Mouse (Mus musculus): ENCODE results near the gene Gnao1. TPM values are rescaled to one million over a fixed set of nuclear protein-coding genes. Genes with fewer than 3 reads are reported as not detected.

Gene Gnao1
- polyA plus RNA-seq, 1 experiment from 2014 or later, result 38.9 TPM

DNA sequence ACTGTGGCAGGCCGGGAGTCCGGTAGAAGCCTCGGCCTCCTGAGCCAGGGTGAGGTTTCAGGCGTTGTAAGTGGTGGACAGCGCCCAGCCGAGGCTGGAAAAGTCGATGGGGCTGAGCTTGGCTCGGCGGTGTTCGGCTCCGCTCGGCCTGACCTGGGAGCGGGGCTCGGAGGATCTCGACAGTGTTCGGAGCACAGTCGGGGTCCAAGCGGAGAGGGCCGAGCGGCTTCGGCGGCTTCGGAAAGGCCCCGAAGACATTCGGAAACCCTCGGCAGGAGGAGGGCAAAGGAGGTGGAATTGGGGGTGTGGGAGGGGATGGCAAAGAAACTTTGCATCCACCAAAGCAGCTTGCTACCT lies 3.6 kb downstream of the Gnao1 start:
- peak; percentile 93 for DNase-seq (ENCODE audit: low spot score)
- WGBS, result under 1% methylated on average over 26 of the region's 26 CpGs
- Histone ChIP-seq H3K27me3 (ENCODE audit: control insufficient read depth, insufficient read depth, low read length) (no peaks in the 10 kb centered on the region; the same call in 1 of the 2 replicates), H3K9ac (ENCODE audit: low read depth, low read length) (peak overlapping the region; percentile 70; the same call in 1 of the 2 replicates), H3K9me3 (ENCODE audit: control insufficient read depth, low read length) (no peaks in the 10 kb centered on the region), H3K36me3 (ENCODE audit: control insufficient read depth, insufficient read depth, low read length) (no peaks in the 10 kb centered on the region), H3K4me3 (ENCODE audit: low read depth, low read length) (peak overlapping the region; percentile 68), H3K4me2 (replicated peaks; ENCODE audit: low read depth, low read length) (peak overlapping the region; percentile 74), H3K4me1 (replicated peaks; ENCODE audit: control insufficient read depth, insufficient read depth, low read length) (no peaks in the 10 kb centered on the region; the same call in 1 of the 2 replicates), H3K27ac (ENCODE audit: low read depth, low read length) (peak overlapping the region; percentile 69)
- ATAC-seq (ENCODE audit: low FRiP score), result peak; percentile 73

DNA sequence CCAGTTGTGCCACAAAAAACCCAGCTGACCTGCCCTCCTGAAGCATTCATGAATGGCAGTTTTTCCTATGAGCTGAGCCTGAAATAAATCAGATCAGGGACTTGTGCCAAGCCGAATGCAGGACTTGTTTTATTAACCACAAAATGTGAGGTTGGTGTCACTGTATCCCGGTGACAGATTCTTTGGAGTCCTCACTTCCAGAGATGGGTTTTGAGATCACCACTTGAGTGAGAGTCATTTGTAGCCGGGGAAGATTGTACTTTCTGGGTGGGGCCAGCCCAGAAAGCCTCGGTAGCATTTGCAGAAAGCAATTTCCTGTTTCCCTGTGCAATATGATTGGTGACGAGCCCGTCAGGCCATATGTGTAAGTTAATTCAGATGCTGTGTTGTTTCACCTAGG lies 4.5 kb downstream of the Gnao1 start:
- no peak overlapping the region for H3K4me3 ChIP-seq (ENCODE audit: low read depth, low read length)
- H3K36me3 ChIP-seq (ENCODE audit: control insufficient read depth, insufficient read depth, low read length), result no peaks in the 10 kb centered on the region
- no peaks in the 10 kb centered on the region for H3K9me3 ChIP-seq (ENCODE audit: control insufficient read depth, low read length)
- ATAC-seq (ENCODE audit: low FRiP score) (no peak), DNase-seq (ENCODE audit: low spot score) (no peak)
- no peaks in the 10 kb centered on the region; the same call in 1 of the 2 replicates for H3K4me1 ChIP-seq (replicated peaks; ENCODE audit: control insufficient read depth, insufficient read depth, low read length)
- 76% methylated on average over 6 of the region's 6 CpGs for WGBS
- H3K9ac ChIP-seq (ENCODE audit: low read depth, low read length), result no peak overlapping the region
- no peak overlapping the region for H3K27ac ChIP-seq (ENCODE audit: low read depth, low read length)
- H3K27me3 ChIP-seq (ENCODE audit: control insufficient read depth, insufficient read depth, low read length), result no peaks in the 10 kb centered on the region; the same call in 1 of the 2 replicates
- H3K4me2 ChIP-seq (replicated peaks; ENCODE audit: low read depth, low read length), result no peak overlapping the region

DNA sequence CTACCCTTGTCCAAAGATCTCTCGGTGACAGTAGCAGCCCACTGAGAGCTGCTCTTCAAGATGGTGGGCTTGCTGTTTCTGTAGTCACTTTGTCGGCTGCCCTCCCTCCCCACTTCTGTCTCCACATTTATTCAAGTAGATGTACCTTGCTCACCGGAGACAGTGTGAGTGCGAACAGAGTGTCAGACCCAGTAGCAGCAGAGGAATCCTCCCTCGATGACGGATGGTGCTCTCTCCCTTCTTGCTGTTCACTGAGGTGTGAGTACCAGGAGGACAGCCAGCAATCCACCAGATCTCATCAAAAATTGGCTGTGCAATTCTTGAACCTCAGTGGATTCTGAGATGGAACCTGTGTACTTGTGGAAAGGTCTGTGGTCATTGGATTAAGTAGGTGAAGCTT lies 6.5 kb downstream of the Gnao1 start:
- no peak for DNase-seq (ENCODE audit: low spot score)
- ATAC-seq (ENCODE audit: low FRiP score), result no peak
- H3K9ac ChIP-seq (ENCODE audit: low read depth, low read length), result no peak overlapping the region
- no peaks in the 10 kb centered on the region for H3K36me3 ChIP-seq (ENCODE audit: control insufficient read depth, insufficient read depth, low read length)
- H3K4me3 ChIP-seq (ENCODE audit: low read depth, low read length), result no peak overlapping the region
- no peak overlapping the region for H3K4me2 ChIP-seq (replicated peaks; ENCODE audit: low read depth, low read length)
- no peaks in the 10 kb centered on the region for H3K9me3 ChIP-seq (ENCODE audit: control insufficient read depth, low read length)
- H3K27ac ChIP-seq (ENCODE audit: low read depth, low read length), result no peak overlapping the region
- WGBS, result 70% methylated on average over 6 of the region's 6 CpGs
- H3K27me3 ChIP-seq (ENCODE audit: control insufficient read depth, insufficient read depth, low read length), result no peaks in the 10 kb centered on the region; the same call in 1 of the 2 replicates
- H3K4me1 ChIP-seq (replicated peaks; ENCODE audit: control insufficient read depth, insufficient read depth, low read length), result no peaks in the 10 kb centered on the region; the same call in 1 of the 2 replicates

DNA sequence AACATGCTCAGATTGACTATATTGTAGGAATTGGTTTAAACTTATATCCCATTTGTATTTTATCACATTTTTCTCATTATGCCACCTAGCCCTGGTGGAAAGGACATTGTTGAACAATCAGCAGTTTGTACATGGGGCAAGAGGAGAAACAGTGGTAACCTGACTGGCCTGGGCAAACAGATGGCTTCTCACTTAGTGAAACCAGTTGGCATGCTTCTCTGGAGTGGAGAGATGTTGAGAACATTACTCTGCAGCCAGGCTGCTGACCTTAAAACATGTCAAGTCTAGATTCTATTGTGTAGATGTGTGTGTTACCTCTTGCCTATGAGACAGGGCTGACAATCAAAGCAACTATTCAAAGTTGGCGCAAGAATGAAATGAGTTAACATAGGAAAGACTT lies 7.6 kb downstream of the Gnao1 start:
- Histone ChIP-seq H3K36me3 (ENCODE audit: control insufficient read depth, insufficient read depth, low read length) (no peaks in the 10 kb centered on the region), H3K9ac (ENCODE audit: low read depth, low read length) (no peak overlapping the region), H3K4me1 (replicated peaks; ENCODE audit: control insufficient read depth, insufficient read depth, low read length) (no peaks in the 10 kb centered on the region; the same call in 1 of the 2 replicates), H3K9me3 (ENCODE audit: control insufficient read depth, low read length) (no peaks in the 10 kb centered on the region), H3K27ac (ENCODE audit: low read depth, low read length) (no peak overlapping the region), H3K4me2 (replicated peaks; ENCODE audit: low read depth, low read length) (no peak overlapping the region), H3K27me3 (ENCODE audit: control insufficient read depth, insufficient read depth, low read length) (no peaks in the 10 kb centered on the region), H3K4me3 (ENCODE audit: low read depth, low read length) (no peak overlapping the region)
- DNase-seq (ENCODE audit: low spot score) (no peak), ATAC-seq (ENCODE audit: low FRiP score) (no peak)
- 88% methylated on average over 1 of the region's 1 CpGs for WGBS

DNA sequence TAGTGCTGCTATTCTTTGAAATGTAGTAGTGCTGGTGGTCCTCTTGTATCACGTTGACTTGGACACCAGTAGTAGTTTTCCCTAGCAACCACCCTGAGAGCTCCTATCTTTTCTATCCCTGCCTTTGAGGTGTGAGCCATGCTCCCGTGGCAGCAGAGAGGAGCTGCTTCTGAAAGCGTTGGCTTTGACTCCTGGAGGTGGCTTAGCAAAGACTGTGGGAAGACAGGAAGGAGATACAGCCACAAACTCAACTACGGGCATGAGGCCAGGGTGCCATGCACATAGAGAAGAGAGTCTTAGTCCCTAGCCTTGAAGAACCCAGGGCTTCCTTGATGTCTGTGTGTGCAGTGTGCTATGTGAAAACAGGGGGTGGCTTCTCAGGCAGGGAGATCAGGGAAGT lies 10.2 kb downstream of the Gnao1 start:
- ATAC-seq (ENCODE audit: low FRiP score) (no peak), DNase-seq (ENCODE audit: low spot score) (no peak)
- H3K27ac ChIP-seq (ENCODE audit: low read depth, low read length), result no peak overlapping the region
- H3K9ac ChIP-seq (ENCODE audit: low read depth, low read length), result no peak overlapping the region
- H3K27me3 ChIP-seq (ENCODE audit: control insufficient read depth, insufficient read depth, low read length), result no peaks in the 10 kb centered on the region
- H3K4me1 ChIP-seq (replicated peaks; ENCODE audit: control insufficient read depth, insufficient read depth, low read length), result no peaks in the 10 kb centered on the region
- no peak overlapping the region for H3K4me2 ChIP-seq (replicated peaks; ENCODE audit: low read depth, low read length)
- H3K9me3 ChIP-seq (ENCODE audit: control insufficient read depth, low read length), result no peaks in the 10 kb centered on the region
- no peak overlapping the region for H3K4me3 ChIP-seq (ENCODE audit: low read depth, low read length)
- H3K36me3 ChIP-seq (ENCODE audit: control insufficient read depth, insufficient read depth, low read length), result no peaks in the 10 kb centered on the region
- 90% methylated on average over 4 of the region's 4 CpGs for WGBS

DNA sequence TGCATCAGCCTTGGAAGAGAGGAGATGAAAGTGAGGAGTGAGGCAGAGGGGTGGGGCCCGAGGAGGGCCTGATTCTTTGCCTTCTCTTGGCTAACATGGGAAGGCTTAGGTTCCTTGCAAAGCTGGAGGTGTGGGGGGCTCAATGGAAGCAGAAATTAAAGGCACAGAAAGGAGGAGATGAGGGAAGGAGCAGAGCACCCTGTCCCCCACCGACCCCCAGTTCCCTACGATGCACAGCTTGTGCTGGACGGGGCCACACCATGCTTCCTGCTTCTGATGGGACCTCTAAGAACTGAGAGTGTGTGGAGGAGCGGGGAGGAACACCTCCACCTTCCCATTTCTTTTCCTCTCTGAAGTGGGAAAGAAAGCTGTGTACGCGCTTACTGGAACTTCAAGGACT lies 11.6 kb downstream of the Gnao1 start:
- WGBS, result 88% methylated on average over 7 of the region's 7 CpGs

DNA sequence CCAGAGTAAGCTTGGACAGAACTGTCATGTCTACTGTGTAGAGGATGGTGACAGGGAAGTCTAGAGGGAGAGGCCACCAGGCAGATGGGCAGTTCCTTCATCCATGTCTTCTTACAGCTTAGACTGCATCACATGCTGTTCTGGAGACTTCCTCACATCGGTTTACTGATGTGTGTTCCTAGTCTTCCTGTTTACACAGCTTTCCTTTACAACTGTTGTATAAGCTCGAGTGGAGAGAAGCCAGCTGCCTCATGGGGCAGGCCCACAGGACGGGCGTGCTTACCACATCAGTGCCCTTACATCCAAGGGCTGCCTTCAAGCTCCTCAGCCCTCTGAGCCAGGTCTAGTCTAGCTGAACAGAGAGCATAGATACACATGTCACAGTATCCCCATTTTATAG lies 15.6 kb downstream of the Gnao1 start:
- no peak overlapping the region for H3K9ac ChIP-seq (ENCODE audit: low read depth, low read length)
- no peak overlapping the region for H3K4me3 ChIP-seq (ENCODE audit: low read depth, low read length)
- H3K4me1 ChIP-seq (replicated peaks; ENCODE audit: control insufficient read depth, insufficient read depth, low read length), result no peaks in the 10 kb centered on the region
- no peaks in the 10 kb centered on the region for H3K36me3 ChIP-seq (ENCODE audit: control insufficient read depth, insufficient read depth, low read length)
- no peak overlapping the region for H3K4me2 ChIP-seq (replicated peaks; ENCODE audit: low read depth, low read length)
- no peak for DNase-seq (ENCODE audit: low spot score)
- ATAC-seq (ENCODE audit: low FRiP score), result no peak
- WGBS, result 75% methylated on average over 4 of the region's 4 CpGs
- H3K9me3 ChIP-seq (ENCODE audit: control insufficient read depth, low read length), result no peaks in the 10 kb centered on the region
- H3K27me3 ChIP-seq (ENCODE audit: control insufficient read depth, insufficient read depth, low read length), result no peaks in the 10 kb centered on the region
- no peak overlapping the region for H3K27ac ChIP-seq (ENCODE audit: low read depth, low read length)

More for the DNA sequence above, 11.6 kb downstream of the Gnao1 start:
- Histone ChIP-seq H3K27me3 (ENCODE audit: control insufficient read depth, insufficient read depth, low read length) (no peaks in the 10 kb centered on the region), H3K4me2 (replicated peaks; ENCODE audit: low read depth, low read length) (no peak overlapping the region), H3K9me3 (ENCODE audit: control insufficient read depth, low read length) (no peaks in the 10 kb centered on the region), H3K4me1 (replicated peaks; ENCODE audit: control insufficient read depth, insufficient read depth, low read length) (no peaks in the 10 kb centered on the region), H3K36me3 (ENCODE audit: control insufficient read depth, insufficient read depth, low read length) (no peaks in the 10 kb centered on the region), H3K4me3 (ENCODE audit: low read depth, low read length) (no peak overlapping the region), H3K9ac (ENCODE audit: low read depth, low read length) (no peak overlapping the region), H3K27ac (ENCODE audit: low read depth, low read length) (no peak overlapping the region)
- ATAC-seq (ENCODE audit: low FRiP score) (no peak), DNase-seq (ENCODE audit: low spot score) (no peak)

DNA sequence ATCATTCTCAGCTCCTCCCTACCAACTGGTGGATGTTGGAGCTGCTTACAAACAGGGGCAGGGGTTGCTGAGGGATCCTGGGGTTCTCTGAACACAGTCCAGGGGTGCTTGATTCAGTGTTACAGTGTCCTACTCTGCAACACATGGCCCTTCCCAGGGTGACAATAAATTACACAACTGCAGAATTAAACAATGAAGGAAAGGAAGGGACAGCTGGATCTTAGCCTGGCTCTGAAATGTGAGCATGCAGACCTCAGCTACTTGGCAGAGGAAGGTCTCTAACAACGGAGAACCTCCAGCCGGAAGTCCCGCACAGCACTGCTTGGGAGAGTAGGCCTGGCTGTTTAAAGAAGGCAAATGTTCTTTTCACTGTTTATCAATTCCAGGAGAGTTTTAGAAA lies 20.9 kb downstream of the Gnao1 start:
- H3K9me3 ChIP-seq (ENCODE audit: control insufficient read depth, low read length), result no peaks in the 10 kb centered on the region
- DNase-seq (ENCODE audit: low spot score) (no peak), ATAC-seq (ENCODE audit: low FRiP score) (no peak)
- H3K4me3 ChIP-seq (ENCODE audit: low read depth, low read length), result no peak overlapping the region
- H3K4me2 ChIP-seq (replicated peaks; ENCODE audit: low read depth, low read length), result no peak overlapping the region
- 82% methylated on average over 3 of the region's 3 CpGs for WGBS
- H3K27me3 ChIP-seq (ENCODE audit: control insufficient read depth, insufficient read depth, low read length), result no peaks in the 10 kb centered on the region
- H3K36me3 ChIP-seq (ENCODE audit: control insufficient read depth, insufficient read depth, low read length), result no peaks in the 10 kb centered on the region
- no peak overlapping the region for H3K27ac ChIP-seq (ENCODE audit: low read depth, low read length)
- H3K9ac ChIP-seq (ENCODE audit: low read depth, low read length), result no peak overlapping the region
- no peaks in the 10 kb centered on the region for H3K4me1 ChIP-seq (replicated peaks; ENCODE audit: control insufficient read depth, insufficient read depth, low read length)

DNA sequence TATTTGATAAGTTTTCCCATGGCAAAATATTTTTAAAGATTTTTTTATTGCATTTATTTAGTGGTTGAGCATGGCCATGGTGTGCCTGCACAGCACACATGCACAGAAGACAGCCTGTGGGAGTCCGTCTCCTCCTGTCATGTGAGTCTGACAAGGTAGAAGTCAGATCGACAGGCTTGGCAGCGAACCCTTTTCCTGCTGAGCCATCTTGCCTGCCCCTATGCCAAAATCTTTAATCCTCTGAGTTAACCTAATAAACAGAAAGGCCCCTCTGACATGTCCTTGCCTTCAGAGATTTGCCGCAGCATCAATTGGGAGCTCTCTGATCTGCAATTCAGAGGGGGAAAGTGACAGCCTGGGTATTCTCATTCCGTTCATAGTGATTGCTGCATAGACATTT lies 26.0 kb downstream of the Gnao1 start:
- Histone ChIP-seq H3K9ac (ENCODE audit: low read depth, low read length) (no peak overlapping the region), H3K4me1 (replicated peaks; ENCODE audit: control insufficient read depth, insufficient read depth, low read length) (no peaks in the 10 kb centered on the region), H3K9me3 (ENCODE audit: control insufficient read depth, low read length) (no peaks in the 10 kb centered on the region), H3K27me3 (ENCODE audit: control insufficient read depth, insufficient read depth, low read length) (no peaks in the 10 kb centered on the region), H3K36me3 (ENCODE audit: control insufficient read depth, insufficient read depth, low read length) (no peaks in the 10 kb centered on the region), H3K4me2 (replicated peaks; ENCODE audit: low read depth, low read length) (no peak overlapping the region), H3K27ac (ENCODE audit: low read depth, low read length) (no peak overlapping the region), H3K4me3 (ENCODE audit: low read depth, low read length) (no peak overlapping the region)
- no peak for DNase-seq (ENCODE audit: low spot score)
- WGBS, result 74% methylated on average over 5 of the region's 5 CpGs
- no peak for ATAC-seq (ENCODE audit: low FRiP score)
